Mouse (Mus musculus) liver, embryonic 15.5 days (tissue): ENCODE results near the gene Zfp2. TPM values are rescaled to one million over a fixed set of nuclear protein-coding genes. Genes with fewer than 3 reads are reported as not detected.

Experiments used
- ATAC-seq: fragments of 200-750 bp; cut with Nextera tagmentation; 2 replicates; pipeline ENCODE4 v1.8.0; 2017; ENCODE audit warnings: moderate number of reproducible peaks, mild to moderate bottlenecking, moderate library complexity; ENCODE audit not compliant: insufficient read depth
- H3K27ac ChIP-seq: fragments of 300-500 bp; sonication (generic); replicated peaks from 2 replicates; pipeline ENCODE4 v1.5.1; 2015; ENCODE audit warnings: mild to moderate bottlenecking, inconsistent platforms
- H3K27me3 ChIP-seq: fragments of 300-500 bp; sonication (generic); 2 replicates; pipeline ENCODE4 v1.6.1; 2015; ENCODE audit warnings: mild to moderate bottlenecking, inconsistent platforms
- H3K36me3 ChIP-seq: fragments of 300-500 bp; sonication (generic); replicated peaks from 2 replicates; pipeline ENCODE4 v1.6.1; 2015; ENCODE audit warnings: moderate library complexity, mild to moderate bottlenecking, inconsistent platforms
- H3K4me1 ChIP-seq: fragments of 300-500 bp; sonication (generic); replicated peaks from 2 replicates; pipeline ENCODE4 v1.6.1; 2015; ENCODE audit warnings: inconsistent platforms
- H3K4me2 ChIP-seq: fragments of 300-500 bp; sonication (generic); 2 replicates; pipeline ENCODE4 v1.6.1; 2015; ENCODE audit warnings: moderate library complexity, mild to moderate bottlenecking, inconsistent platforms
- H3K4me3 ChIP-seq: fragments of 300-500 bp; sonication (generic); replicated peaks from 2 replicates; pipeline ENCODE4 v1.5.1; 2015; ENCODE audit warnings: mild to moderate bottlenecking, inconsistent platforms
- H3K9ac ChIP-seq: fragments of 300-500 bp; sonication (generic); 2 replicates; pipeline ENCODE4 v1.6.1; 2015; ENCODE audit warnings: moderate library complexity, mild to moderate bottlenecking, inconsistent platforms
- H3K9me3 ChIP-seq: fragments of 300-500 bp; sonication (generic); replicated peaks from 2 replicates; pipeline ENCODE4 v1.6.1; 2016; ENCODE audit warnings: inconsistent platforms
- WGBS: fragments of 180-500 bp; shearing (Covaris S2); methylation state at CpG from one replicate; pipeline ENCODE4 v1.1.7; 2015; ENCODE audit warnings: mixed read lengths; ENCODE audit not compliant: insufficient replicate concordance; 5-methylcytosine and 5-hydroxymethylcytosine counted together
- polyA plus RNA-seq: library from polyadenylated mRNA; unstranded; fragments of >200 nt; fragmentation: Nextera tagmentation; extraction: Ambion mirVana; gene quantifications from 2 replicates; pipeline ENCODE4 v1.2.1, GENCODE M21; 2015

Zfp2 gene
- polyA plus RNA-seq, 1 experiment from 2014 or later, result 2.2 TPM

DNA sequence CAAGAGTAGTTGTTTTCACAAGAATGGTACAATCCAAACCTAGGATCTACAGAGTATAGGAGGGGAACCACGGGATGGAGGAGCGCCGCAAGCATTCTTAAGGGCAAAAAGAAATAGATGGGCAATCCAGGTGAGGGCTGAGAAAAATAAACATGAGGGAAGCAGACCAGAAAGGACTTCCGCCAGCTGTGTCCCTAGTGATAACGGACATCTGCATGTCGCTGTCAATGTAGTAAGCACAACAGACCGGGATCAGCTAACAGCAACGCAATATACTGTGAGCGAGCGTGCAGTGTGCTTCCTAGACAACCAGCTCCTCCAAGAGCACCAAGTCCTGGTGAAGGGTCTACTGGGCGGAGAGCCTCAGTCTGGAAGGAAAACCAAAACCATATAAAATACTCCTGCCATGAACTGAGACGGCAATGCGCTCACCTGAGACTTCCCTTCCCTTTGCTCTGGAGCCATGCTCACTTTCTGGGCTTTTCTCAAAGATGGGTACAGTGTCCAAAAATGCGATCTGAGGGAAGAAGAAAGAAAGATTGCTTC, 14.6 kb upstream of the Zfp2 start:
- Histone ChIP-seq H3K4me3 (peak overlapping the region; percentile 60), H3K4me1 (0 out of 2 replicates have a peak, but pooled peaks cover 3% of the 10 kb centered on the region), H3K9me3 (no peaks in the 10 kb centered on the region), H3K4me2 (peak overlapping the region; percentile 78), H3K9ac (peak overlapping the region; percentile 30; the same call in 1 of the 2 replicates), H3K27me3 (peaks cover 26% of the 10 kb centered on the region), H3K27ac (no peak overlapping the region), H3K36me3 (no peaks in the 10 kb centered on the region)
- ATAC-seq, result no peak
- WGBS, result 7% methylated on average over 14 of the region's 14 CpGs

DNA sequence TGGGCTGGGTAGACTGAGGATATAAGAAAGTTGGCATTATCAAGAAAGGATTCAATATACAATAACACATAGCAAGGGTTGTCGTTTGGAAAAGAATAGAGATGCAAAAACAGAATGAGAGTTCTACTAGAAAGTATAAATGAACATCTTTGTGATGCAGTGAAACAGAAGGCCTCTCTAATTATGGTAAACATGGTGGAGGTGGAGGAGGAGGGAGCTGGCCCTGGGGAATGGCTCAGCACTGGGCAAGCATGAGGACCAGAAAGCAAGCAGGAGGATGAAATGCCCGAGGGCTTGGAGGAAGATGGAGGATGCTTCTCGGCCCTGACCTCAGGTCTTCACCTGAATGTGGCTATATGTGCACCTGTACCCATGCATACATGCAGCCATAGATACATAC, 1.5 kb downstream of the Zfp2 start:
- WGBS, result 70% methylated on average over 3 of the region's 3 CpGs
- peaks cover 18% of the 10 kb centered on the region for H3K36me3 ChIP-seq

GRCm38 (mm10) chr11:50913301-50913700, 2.7 kb downstream of the Zfp2 start:
- H3K27ac ChIP-seq, result no peak overlapping the region
- ATAC-seq, result no peak

More for the DNA sequence above, 1.5 kb downstream of the Zfp2 start:
- H3K27ac ChIP-seq, result no peak overlapping the region
- H3K4me2 ChIP-seq, result no peak overlapping the region
- no peaks in the 10 kb centered on the region; the same call in 1 of the 2 replicates for H3K4me1 ChIP-seq
- no peaks in the 10 kb centered on the region for H3K27me3 ChIP-seq
- H3K9ac ChIP-seq, result no peak overlapping the region
- ATAC-seq, result no peak
- no peaks in the 10 kb centered on the region for H3K9me3 ChIP-seq
- no peak overlapping the region for H3K4me3 ChIP-seq

GRCm38 (mm10) chr11:50908136-50908535, 7.8 kb downstream of the Zfp2 start:
- Histone ChIP-seq H3K36me3 (peaks cover 58% of the 10 kb centered on the region), H3K4me3 (no peak overlapping the region), H3K9ac (no peak overlapping the region), H3K27me3 (no peaks in the 10 kb centered on the region), H3K9me3 (no peaks in the 10 kb centered on the region), H3K4me2 (no peak overlapping the region), H3K27ac (no peak overlapping the region), H3K4me1 (no peaks in the 10 kb centered on the region)
- WGBS, result 76% methylated on average over 5 of the region's 5 CpGs
- no peak for ATAC-seq

More at GRCm38 (mm10) chr11:50913301-50913700, 2.7 kb downstream of the Zfp2 start:
- H3K9ac ChIP-seq, result no peak overlapping the region
- WGBS, result 66% methylated on average over 1 of the region's 1 CpGs
- H3K9me3 ChIP-seq, result no peaks in the 10 kb centered on the region
- H3K4me1 ChIP-seq, result no peaks in the 10 kb centered on the region; the same call in 1 of the 2 replicates
- H3K27me3 ChIP-seq, result no peaks in the 10 kb centered on the region
- peaks cover 21% of the 10 kb centered on the region for H3K36me3 ChIP-seq
- no peak overlapping the region for H3K4me2 ChIP-seq
- H3K4me3 ChIP-seq, result no peak overlapping the region

DNA sequence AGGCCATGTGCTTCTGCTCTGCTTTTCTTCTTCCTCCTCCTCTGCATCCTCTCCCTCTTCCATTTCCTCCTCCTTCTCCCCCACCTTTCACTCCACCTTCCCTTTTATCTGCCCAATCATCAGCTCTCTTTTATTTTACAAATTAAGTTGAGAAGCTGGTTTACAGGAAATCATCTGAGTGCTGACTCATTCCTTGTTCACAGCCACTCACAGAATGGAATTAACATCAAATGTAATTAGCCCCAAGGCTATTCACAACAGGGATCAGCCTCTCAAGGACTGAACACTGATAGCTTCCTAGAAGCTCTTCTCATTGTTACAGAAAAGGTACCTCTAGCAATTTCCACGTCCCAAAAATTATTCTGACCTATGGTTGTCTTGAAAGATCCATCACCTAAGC, 18.6 kb downstream of the Zfp2 start:
- Histone ChIP-seq H3K27me3 (no peaks in the 10 kb centered on the region), H3K9ac (no peak overlapping the region), H3K9me3 (peaks cover 17% of the 10 kb centered on the region), H3K4me2 (no peak overlapping the region), H3K36me3 (peaks cover 21% of the 10 kb centered on the region), H3K4me3 (no peak overlapping the region), H3K4me1 (no peaks in the 10 kb centered on the region), H3K27ac (no peak overlapping the region)
- 42% methylated on average over 1 of the region's 1 CpGs for WGBS
- ATAC-seq, result no peak

- no peak for ATAC-seq
- Histone ChIP-seq H3K4me2 (no peak overlapping the region), H3K27me3 (no peaks in the 10 kb centered on the region), H3K36me3 (no peaks in the 10 kb centered on the region), H3K9me3 (no peaks in the 10 kb centered on the region), H3K9ac (no peak overlapping the region), H3K4me1 (no peaks in the 10 kb centered on the region), H3K27ac (no peak overlapping the region), H3K4me3 (no peak overlapping the region)
- WGBS, result 37% methylated on average over 2 of the region's 2 CpGs
These were observed 23.5 kb downstream of the Zfp2 start for GRCm38 (mm10) chr11:50892441-50892840.

- peak within 1 kb of the TSS; percentile 54 for H3K4me2 ChIP-seq
- peak within 1 kb of the TSS; percentile 30 for H3K4me3 ChIP-seq
- peak; percentile 44; the same call in 1 of the 2 replicates for ATAC-seq
- no peaks in the 10 kb centered on the region for H3K27me3 ChIP-seq
- H3K9me3 ChIP-seq, result no peaks in the 10 kb centered on the region
- H3K27ac ChIP-seq, result no peak within 1 kb of the TSS
- H3K36me3 ChIP-seq, result no peaks in the 10 kb centered on the region
- WGBS, result 6% methylated on average over 26 of the region's 26 CpGs
- no peak within 1 kb of the TSS for H3K9ac ChIP-seq
- no peaks in the 10 kb centered on the region for H3K4me1 ChIP-seq
These were observed 28.4 kb downstream of the Zfp2 start, which contains the start of gene Zfp454 for GRCm38 (mm10) chr11:50887390-50888128. Gene Zfp454, minus strand, starts transcription at chr11:50887651.

DNA sequence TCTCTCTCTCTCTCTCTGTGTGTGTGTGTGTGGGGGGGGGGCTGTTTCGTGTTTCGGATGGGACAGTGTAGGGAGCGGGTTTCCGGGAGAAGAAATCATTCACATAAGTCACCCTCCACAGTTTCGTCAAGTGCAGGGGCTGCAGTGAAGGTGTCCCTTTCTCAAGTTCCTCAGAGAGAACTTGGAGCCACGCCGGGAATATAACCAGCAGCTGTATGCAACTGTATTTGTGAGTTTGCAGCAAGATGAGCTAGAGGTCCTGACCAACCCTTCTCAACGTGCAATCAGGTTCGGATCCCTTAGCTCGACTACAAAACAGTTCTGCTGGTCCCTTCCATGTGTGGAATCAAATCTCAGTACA, 29.1 kb downstream of the Zfp2 start:
- no peak for ATAC-seq
- Histone ChIP-seq H3K4me1 (no peaks in the 10 kb centered on the region), H3K27ac (no peak overlapping the region)

GRCm38 (mm10) chr11:50886231-50886932, 29.6 kb downstream of the Zfp2 start:
- H3K4me1 ChIP-seq, result no peaks in the 10 kb centered on the region
- H3K27ac ChIP-seq, result no peak overlapping the region
- H3K36me3 ChIP-seq, result no peaks in the 10 kb centered on the region
- H3K9ac ChIP-seq, result no peak overlapping the region
- ATAC-seq, result no peak
- no peaks in the 10 kb centered on the region for H3K9me3 ChIP-seq
- peak overlapping the region; percentile 54; the same call in 1 of the 2 replicates for H3K4me2 ChIP-seq
- 49% methylated on average over 8 of the region's 8 CpGs for WGBS
- no peaks in the 10 kb centered on the region for H3K27me3 ChIP-seq
- no peak overlapping the region for H3K4me3 ChIP-seq

More for the DNA sequence above, 29.1 kb downstream of the Zfp2 start:
- 14% methylated on average over 10 of the region's 10 CpGs for WGBS
- peak overlapping the region; percentile 54 for H3K4me2 ChIP-seq
- H3K9me3 ChIP-seq, result no peaks in the 10 kb centered on the region
- H3K36me3 ChIP-seq, result no peaks in the 10 kb centered on the region
- H3K9ac ChIP-seq, result no peak overlapping the region
- peak overlapping the region; percentile 30 for H3K4me3 ChIP-seq
- H3K27me3 ChIP-seq, result no peaks in the 10 kb centered on the region

DNA sequence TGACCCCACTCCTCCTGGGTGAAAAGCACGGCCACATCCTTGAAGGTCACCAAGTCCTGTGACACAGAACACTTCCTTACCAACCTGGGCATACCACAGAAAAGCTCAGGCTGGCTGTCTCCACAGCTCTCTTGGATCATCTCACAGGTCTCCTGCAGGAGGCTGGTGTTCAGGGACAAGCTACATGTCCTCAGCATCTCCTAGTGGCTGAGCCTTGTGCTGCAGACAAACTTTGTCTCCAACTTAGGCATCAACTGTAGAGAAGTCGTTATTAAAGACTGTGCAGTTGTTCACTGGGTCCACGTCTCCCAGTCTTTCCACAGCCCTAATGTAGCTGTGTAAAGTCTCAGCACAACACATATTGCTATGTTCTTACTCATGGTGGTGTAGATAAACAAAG, 32.2 kb downstream of the Zfp2 start:
- H3K9me3 ChIP-seq, result no peaks in the 10 kb centered on the region
- no peak overlapping the region for H3K4me2 ChIP-seq
- H3K4me1 ChIP-seq, result no peaks in the 10 kb centered on the region
- H3K4me3 ChIP-seq, result no peak overlapping the region
- no peaks in the 10 kb centered on the region for H3K36me3 ChIP-seq
- H3K27ac ChIP-seq, result no peak overlapping the region
- H3K27me3 ChIP-seq, result no peaks in the 10 kb centered on the region
- no peak overlapping the region for H3K9ac ChIP-seq
- ATAC-seq, result no peak
- 42% methylated on average over 3 of the region's 3 CpGs for WGBS

DNA sequence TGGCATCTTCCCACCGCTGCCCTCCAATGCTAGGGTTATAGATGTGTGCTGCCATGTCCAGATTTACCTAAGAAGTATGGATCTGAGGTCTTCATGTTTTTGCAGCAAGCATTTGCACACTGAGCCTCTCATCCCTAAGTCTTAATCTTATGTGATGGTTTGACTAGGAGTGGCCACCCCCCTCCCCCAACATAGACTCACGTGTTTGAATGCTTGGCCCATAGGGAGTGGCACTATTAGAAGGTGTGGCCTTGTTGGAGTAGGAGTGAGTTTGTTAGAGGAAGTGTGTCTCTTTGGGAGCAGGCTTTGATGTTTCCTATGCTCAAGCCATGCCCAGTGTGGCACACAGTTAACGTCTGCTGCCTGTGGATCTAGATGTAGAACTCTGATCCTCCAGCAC, 37.3 kb downstream of the Zfp2 start:
- H3K9me3 ChIP-seq, result no peaks in the 10 kb centered on the region
- H3K4me3 ChIP-seq, result no peak overlapping the region
- no peak overlapping the region for H3K9ac ChIP-seq
- no peaks in the 10 kb centered on the region for H3K4me1 ChIP-seq
- H3K27me3 ChIP-seq, result no peaks in the 10 kb centered on the region
- no peak overlapping the region for H3K4me2 ChIP-seq
- no peak for ATAC-seq
- peaks cover 5% of the 10 kb centered on the region; the same call in 1 of the 2 replicates for H3K36me3 ChIP-seq
- no peak overlapping the region for H3K27ac ChIP-seq
- WGBS, result 65% methylated on average over 3 of the region's 3 CpGs
